Mouse (Mus musculus): ENCODE results near the gene Hmgn3.

DNA sequence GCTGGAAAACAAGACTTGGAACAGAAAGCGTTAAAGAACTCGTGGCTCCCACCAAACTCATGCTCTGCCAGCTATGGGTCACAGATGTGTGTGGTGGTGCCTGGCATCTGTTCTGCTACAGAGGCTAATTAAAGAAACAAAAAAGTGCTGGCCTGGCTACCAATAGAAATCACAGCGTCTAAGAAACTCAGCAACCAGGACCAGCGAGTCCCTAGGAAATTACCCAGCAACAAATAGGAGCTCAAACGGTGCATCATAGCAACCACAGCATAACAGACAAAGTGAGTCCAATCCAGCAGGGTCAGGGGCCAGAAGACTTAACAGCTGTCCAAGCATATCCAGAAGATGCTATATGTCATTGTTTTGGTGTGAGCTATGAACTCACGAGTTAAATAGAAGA lies 48.5 kb upstream of the Hmgn3 start:
- TF ChIP-seq CTCF (IDR thresholded peaks at IDR 0.05; ENCODE audit: low read depth, low read length): no peak
- no peak for TF ChIP-seq POLR2A (IDR thresholded peaks at IDR 0.05; ENCODE audit: extremely low read depth, insufficient read depth, low read length)

Data from liver, adult 2 months (tissue).